Comparison of ENCODE assay signal across 8 mouse cellular contexts in genomic region chr11:75486601-75487285, GRCm38 (mm10). TPM values are rescaled to one million over a fixed set of nuclear protein-coding genes. Genes with fewer than 3 reads are reported as not detected.
DNase-seq lines count a peak whose midpoint lies in the region; ATAC-seq and TF ChIP-seq lines count a peak whose summit lies in the region.

TSS of gene Prpf8 (plus strand) at chr11:75486816.

- no peaks in the 10 kb centered on the region for H3K9me3 ChIP-seq in hindbrain, embryonic 14.5 days (ENCODE audit: control insufficient read depth, low read length)

- POLR2A ChIA-PET in Patski (lab: Charles Lee) = interaction anchor here (0.9 to 2.6 kb wide), 5 partner anchors 10 to 22 kb away, joined by 3 to 7 read pairs (median 3); partner anchors contain the start of gene Rilp

- peak within 1 kb of the TSS; percentile 100 for H3K4me3 ChIP-seq in hindbrain, embryonic 14.5 days (replicated peaks; ENCODE audit: low read length)

- peaks cover 14% of the 10 kb centered on the region for H3K4me1 ChIP-seq in hindbrain, embryonic 14.5 days (replicated peaks; ENCODE audit: control insufficient read depth, insufficient read depth, low read length)

- under 1% methylated on average over 52 of the region's 52 CpGs for WGBS in hindbrain, embryonic 14.5 days

- in situ Hi-C loops in Patski (cut with MboI; ENCODE audit: low pct_unique_long_range_greater_than_20kb) = no loop called here

- H3K36me3 ChIP-seq in hindbrain, embryonic 14.5 days (replicated peaks; ENCODE audit: control insufficient read depth, insufficient read depth) = peaks cover 36% of the 10 kb centered on the region

- CTCF ChIA-PET in Patski (lab: Charles Lee) = interaction anchor here (1.3 to 3.6 kb wide), 3 partner anchors 20 to 85 kb away, joined by 4 to 12 read pairs (median 6); partner anchors contain the start of gene Rilp

- TF ChIP-seq CTCF in Patski (IDR thresholded peaks at IDR 0.05) = no peak

- ATAC-seq in Patski = peak; percentile 99
- ATAC-seq in hindbrain, embryonic 14.5 days (ENCODE audit: low FRiP score) = peak; percentile 100

- peak within 1 kb of the TSS; percentile 81 for H3K27ac ChIP-seq in hindbrain, embryonic 14.5 days

- peak; percentile 78 for DNase-seq in Patski (ENCODE audit: low read depth, low spot score)
- DNase-seq in cerebellum, postnatal 14 days = peak; percentile 98
- peak; percentile 97 to 98 for DNase-seq in frontal cortex, postnatal 25 days (ENCODE audit: low spot score in 2 of 2)
- DNase-seq in hindbrain, embryonic 14.5 days (ENCODE audit: low spot score) = peak; percentile 99
- DNase-seq in layer of hippocampus, postnatal 36 days = peak; percentile 99
- DNase-seq in lung, postnatal 36 days = peak; percentile 99
- peak; percentile 98 for DNase-seq in retina, postnatal 1 day
- peak; percentile 95 to 97 for DNase-seq in urinary bladder, adult 18-20 months (ENCODE audit: low spot score in 2 of 2)

- H3K9ac ChIP-seq in hindbrain, embryonic 14.5 days = peak within 1 kb of the TSS; percentile 99

- peaks cover 6% of the 10 kb centered on the region for H3K27me3 ChIP-seq in Patski
- no peaks in the 10 kb centered on the region for H3K27me3 ChIP-seq in hindbrain, embryonic 14.5 days (ENCODE audit: control insufficient read depth, insufficient read depth, low read length)

- H3K4me2 ChIP-seq in hindbrain, embryonic 14.5 days (replicated peaks) = peak within 1 kb of the TSS; percentile 99

RNA-seq across cellular contexts. Expression of gene Prpf8, which starts in this region (rescaled TPM):
- 132 TPM for polyA plus RNA-seq in Patski (2021)
- polyA plus RNA-seq in hindbrain, embryonic 14.5 days (2014; fragmentation: Nextera tagmentation; extraction: Ambion mirVana) = 74.5 and 83.2 TPM in 2 replicates
- total RNA-seq in layer of hippocampus, postnatal 36 days (2021) = 100 to 1,000 TPM; 126 to 130 TPM

Comparison
In these comparisons a context has a peak if more than half of its experiments do, and no peak if none do; other contexts are left out.
1. Peak in every context shown above with its lines: DNase-seq, ATAC-seq, H3K4me3 ChIP-seq and H3K27ac ChIP-seq.